Mouse (Mus musculus) urinary bladder, postnatal 25 days (tissue): ENCODE data around the gene Fgfr4.
A peak's percentile ranks its signal among the peaks of the same experiment; 100 is the strongest.

Source experiments
- DNase-seq: peaks from one replicate; pipeline ENCODE4 v3.0.0; 2022; ENCODE audit warnings: low spot score

Gene Fgfr4

DNA sequence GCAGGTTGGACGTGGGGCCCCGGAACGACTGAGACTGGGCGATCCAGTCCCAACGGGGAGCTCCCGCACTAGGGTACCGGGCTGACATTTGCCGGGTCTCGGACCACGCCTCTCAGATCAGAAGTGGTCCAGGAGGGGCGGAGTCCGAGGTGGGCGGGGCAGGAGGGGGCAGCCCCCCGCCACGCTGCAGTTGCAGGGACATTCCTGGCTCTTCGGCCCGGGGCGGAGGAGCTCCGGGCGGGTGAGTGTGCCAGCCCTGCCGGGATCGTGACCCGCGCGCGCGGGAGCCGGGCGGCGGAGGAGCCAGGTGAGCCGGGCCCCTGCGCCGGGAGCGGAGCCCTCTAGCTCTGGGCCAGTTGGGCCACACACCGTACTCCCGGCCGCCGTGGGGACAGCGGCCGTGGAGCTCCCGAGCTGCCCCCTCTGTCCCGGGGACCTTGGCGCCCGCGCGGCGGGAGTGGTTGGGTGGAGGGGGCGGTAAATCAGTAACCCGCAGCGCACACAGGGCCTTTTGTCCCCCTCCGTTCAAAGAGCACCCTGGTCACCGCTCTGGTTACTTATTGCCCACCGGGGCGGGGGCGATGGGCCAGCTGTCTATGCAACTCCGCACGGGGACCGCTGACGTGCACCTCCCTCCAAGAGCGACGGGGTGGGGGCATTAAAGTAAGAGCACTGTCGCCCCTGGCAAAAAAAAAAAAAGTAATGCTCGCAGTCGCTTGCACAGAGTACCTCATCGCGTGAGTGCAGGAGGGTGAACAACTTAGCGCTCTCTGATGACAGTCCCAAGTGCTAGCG lies at the start of gene Fgfr4:
Gene Fgfr4 (plus strand): TSS at position 20 of the 795 bp plus-strand sequence.
- no peak for DNase-seq

DNA sequence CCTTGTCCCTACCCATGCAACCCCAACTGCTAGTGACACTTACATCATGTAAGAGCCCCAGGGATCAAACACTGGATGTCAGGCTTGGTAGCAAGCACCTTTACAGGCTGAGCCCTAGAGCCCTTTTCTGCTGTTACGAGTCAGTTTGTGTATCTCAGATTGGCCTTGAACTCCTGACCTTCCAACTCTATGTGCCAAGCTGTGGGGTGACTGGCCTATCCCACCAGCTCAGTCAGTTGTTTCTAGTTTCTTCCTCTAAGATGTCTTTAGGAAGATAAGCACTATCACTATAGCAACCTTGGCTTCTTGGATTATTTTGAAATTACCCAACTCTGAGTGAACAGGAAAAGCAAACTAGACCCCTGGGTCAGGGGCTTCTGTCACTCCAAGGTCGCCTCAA lies 49.1 kb upstream of the Fgfr4 start:
- DNase-seq = no peak

DNA sequence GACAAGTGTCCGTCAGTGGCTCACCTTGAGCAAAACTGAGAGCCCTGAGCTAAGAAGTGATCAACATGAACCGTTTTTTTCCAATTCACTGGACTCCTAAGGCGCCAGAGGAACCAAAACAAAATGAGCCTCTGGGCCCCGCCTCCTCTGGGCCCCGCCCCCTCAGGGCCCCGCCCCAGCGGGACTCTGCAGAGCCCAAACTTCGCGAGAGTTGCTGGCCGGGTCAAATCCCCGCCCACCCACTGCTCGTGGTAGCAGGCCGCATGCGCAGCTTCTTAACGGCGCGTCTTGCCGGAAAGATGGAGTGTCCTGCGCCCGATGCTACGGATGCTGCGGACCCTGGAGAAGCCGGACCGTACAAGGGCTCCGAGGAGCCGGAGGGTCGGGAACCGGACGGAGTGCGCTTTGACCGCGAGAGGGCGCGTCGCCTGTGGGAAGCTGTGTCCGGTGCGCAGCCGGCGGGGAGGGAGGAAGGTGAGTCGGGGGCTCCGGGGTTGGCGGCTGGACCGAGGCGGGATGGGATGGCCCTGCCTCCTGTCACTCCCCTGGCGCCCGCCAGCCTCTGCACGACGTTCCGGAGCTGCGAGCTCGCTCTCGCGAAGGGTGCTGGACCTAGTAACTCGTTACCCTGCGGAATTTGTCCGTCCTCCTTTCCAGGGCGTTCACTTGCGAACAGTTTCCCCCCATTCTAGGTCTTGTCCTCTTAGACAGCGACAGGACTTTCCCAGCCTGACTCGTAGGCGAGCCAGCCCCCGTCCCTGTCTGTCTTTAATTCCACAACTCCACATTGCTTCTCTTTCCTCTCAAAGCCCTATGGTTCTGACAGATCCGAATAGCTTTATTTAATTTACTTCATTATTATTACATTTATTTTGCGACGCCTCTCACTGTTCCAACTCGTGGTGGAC lies 47.1 kb upstream of the Fgfr4 start, which contains the start of gene Zfp346:
Gene Zfp346 (plus strand): TSS at position 267 of the 908 bp plus-strand sequence.
- DNase-seq = peak; percentile 98

DNA sequence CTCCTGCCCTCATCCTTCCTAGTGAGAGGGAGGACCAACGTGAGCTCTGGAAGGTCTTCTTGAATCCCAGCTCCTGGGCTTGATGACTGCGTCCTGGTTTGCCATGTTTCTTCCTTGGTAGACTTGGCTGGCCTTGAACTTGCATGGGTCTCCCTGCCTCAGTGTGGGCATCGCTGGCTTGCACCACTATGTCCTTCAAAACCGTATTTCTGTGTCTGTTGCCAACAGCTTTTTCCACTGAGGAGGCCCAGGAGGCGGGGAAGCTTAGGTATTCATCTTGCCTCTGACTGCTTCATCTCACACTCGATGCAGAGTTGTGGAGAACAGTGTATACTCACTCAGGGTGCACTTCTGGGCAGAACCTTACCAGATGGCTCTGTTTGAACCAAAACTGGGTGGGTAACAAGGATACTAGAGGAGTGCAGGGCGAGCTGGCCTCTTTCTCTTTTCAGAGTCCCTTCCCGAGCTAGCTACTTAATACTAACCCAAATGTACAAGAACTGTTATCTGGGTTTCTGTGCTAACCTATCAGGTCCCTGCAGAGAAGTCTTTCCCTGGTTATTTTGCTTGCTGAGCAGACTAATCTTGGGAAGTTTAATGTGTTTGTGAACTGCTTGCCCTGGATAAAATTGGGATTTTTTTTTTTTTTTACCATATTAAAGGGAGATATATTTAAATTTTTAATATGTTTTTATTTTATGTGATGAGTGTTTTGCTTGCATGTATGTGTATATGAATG lies 46.3 kb upstream of the Fgfr4 start:
- no peak for DNase-seq

DNA sequence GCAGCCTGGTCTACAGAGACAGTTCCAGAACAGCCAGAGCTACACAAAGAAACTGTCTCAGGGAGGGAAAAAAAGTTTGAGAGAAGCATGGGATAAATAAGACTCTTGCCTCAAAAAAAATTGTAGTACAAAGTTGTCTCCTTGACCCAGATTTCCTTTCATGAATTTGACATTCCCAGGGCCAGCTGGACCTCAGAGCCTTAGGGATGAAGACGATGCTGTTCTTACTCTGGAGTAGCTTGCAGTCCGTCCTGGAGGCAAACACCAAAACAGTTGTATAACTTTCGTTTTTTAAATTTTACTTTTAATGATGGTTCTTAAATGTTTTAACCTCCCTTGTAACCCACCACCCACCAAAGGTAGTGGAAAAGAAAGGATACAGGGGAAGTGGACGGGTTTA lies 45.3 kb upstream of the Fgfr4 start:
- no peak for DNase-seq

DNA sequence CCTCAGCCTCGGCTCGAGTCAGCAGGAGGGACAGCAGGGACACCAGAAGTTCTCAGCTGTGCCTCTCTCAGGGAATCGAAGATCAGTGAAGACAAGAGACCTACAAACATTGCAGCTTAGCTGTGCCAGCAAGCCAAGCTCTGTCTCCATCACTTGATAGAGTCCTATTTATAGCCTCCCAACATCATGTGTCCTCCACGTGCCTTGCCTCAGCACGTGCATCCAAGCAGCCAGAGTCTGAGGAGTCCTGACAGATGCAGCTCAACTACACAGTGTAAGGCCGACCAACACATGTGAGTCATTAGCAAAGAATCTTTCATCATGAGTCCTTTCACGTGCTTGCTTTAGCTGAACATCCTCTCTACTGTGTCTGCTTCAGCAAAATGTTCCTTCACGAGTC lies 44.7 kb upstream of the Fgfr4 start:
- no peak for DNase-seq

DNA sequence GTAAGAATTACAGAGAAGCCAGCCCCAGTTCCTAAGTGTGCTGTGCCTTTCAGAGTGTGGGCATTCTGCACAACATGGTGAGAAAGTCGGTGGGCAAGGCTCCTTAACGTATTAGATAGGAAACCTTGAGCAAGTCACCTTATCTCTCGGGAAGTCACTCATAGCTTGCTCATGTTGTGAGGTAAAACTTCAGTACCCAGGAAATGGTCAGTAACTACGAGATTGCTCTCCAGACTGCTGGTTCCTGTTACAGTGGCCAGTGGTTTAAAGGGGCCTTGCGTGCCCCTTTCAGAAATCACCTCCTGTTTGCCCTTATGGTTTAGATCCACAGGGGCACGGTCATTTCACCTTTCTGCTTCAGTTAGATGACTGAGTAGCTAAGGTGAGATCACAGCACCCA lies 38.1 kb upstream of the Fgfr4 start:
- no peak for DNase-seq

DNA sequence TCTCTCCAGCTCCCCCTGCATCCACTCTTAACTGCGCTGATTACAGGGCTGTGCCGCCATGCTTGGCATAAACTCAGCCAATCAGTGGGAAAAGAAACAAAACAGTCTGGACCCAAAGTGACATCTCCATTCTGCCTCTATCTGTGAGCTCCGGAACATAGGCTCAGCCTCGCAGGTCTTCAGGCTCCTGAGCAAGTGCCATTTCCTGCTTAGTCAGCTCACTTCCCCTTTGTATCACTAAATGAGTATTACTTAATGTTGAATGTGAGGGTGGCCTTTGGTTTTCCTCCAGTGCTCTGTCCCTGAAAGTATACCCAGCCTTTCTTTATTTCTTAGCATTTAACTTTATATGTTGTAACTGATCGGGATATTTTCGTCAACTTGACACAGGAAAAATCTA lies 27.5 kb upstream of the Fgfr4 start:
- no peak for DNase-seq

DNA sequence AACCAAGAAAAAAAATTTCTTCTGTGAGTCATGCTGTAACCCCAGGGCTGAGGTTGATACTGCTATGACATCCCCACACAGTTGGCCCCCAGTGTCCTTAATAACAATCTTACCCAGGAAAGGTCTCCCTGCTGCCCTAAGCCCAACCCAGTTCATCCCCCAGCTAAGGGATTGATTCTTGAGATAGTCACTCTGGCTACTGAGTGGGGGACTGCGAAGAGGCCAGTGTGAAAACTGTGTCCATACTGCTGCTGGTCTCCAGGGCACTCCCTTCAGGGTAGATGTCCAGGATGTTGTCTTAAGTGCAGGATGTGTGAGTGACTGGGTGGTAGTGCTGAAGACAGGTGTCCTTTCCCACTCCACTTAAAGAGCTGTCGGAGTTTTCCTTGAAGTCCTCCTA lies 19.0 kb upstream of the Fgfr4 start, which contains the start of gene Gm17617:
Gene Gm17617 (minus strand): TSS at position 101 of the 400 bp plus-strand sequence.
- no peak for DNase-seq

DNA sequence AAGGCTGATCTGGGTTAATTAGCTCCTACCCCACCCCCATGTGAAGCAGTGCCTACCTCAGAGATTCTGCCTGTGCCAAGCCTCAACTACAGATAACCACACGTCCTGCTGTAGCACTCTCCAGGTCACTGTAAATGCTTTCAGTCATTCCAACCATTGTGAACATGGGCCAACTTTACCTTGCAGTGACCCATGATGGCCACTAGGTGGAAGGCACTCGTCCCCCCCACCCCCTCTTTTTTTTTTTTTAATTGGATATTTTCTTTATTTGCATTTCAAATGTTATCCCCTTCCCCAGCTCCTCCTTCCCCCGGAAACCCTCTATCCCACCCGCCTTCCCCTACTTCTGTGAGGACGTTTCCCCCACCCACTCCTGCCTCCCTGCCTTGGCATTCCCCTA lies 17.1 kb upstream of the Fgfr4 start:
- no peak for DNase-seq

DNA sequence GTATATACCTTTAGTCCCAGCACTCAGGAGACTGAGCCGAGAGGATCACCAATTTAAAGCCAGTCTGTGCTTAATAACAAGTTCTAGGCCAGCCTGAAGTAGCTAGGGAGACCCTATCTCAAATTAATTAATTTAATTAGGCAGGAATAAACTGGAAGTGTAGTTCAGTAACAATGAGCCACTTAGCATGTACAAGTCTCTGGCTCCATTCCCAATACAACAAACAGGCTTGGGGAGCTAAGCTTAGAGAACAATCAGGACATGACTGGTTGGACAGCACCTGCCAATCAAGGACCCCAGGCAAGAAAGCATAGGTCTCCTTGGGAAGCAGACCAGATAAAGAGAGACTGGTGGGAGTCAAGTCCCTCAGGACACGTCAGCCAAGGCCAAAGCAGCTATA lies 12.2 kb upstream of the Fgfr4 start:
- DNase-seq = no peak

DNA sequence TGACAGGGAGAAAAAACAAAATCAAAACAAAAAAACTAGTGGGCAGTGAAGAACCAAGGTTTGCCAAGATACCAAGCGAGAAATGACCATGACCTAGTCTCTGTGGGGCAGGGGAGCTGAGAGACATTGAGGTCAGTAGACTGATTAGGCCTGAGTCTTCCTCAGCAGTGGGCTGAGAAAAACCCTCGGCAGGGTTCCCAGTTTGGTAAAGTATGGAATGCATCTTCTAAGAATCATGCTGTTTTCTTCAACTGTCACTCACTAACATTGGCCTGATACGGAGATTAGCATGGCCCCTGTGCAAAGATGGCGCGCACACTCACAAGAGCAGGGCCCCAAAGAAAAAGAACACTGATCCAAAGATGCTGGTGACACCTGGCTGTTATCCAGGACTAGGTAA lies 1.5 kb downstream of the Fgfr4 start:
- DNase-seq = no peak

DNA sequence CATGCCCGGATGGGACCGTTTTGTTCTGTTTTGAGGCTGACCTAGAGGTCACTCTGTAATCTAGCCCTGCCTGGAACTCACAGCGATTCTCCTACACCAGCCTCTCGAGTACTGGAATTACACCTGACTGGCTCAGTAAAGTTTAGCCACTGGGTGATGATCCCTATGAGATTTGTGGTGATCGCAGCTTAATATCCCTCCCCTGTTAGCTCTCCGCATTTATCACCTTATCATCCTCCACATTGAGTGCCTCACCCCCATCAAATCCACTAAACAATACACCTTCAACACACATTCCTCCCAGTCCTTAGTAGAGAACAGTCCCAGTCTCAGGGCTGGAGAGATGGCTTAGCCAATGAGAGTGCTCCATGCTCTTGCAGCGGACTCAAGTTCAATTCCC lies 9.9 kb downstream of the Fgfr4 start:
- no peak for DNase-seq

DNA sequence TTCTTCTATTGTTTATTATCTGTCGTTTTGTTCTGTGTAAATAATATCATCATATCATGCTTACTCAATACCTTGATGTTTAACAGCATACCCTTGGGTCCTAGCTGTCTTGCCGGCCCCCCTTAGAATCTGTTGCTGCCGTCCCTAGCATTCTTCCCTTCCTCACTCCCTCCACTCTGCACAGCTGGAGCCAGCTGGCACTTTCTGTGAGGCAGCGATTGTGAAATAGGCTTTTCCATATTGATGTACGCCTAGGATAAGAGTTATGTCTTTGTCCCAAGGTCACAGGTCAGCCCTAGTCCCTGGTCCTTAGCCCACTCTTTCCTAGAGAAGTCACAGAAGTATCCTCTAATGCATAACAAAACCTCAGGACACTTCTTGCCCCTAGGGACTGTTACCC lies 11.1 kb downstream of the Fgfr4 start:
- no peak for DNase-seq

DNA sequence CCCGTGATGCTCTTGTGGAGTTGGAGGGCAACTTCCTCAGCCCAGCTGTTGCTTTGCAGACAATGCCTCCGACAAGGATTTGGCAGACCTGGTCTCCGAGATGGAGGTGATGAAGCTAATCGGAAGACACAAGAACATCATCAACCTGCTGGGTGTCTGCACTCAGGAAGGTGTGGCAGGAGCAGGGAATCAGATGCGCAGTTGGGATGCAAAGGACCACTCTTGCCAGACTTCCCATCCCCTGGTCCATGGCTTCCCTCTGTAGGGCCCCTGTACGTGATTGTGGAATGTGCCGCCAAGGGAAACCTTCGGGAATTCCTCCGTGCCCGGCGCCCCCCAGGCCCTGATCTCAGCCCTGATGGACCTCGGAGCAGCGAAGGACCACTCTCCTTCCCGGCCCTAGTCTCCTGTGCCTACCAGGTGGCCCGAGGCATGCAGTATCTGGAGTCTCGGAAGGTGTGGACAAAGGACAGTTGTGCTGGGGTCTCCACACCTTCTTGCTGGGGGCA lies 13.4 kb downstream of the Fgfr4 start:
- no peak for DNase-seq

DNA sequence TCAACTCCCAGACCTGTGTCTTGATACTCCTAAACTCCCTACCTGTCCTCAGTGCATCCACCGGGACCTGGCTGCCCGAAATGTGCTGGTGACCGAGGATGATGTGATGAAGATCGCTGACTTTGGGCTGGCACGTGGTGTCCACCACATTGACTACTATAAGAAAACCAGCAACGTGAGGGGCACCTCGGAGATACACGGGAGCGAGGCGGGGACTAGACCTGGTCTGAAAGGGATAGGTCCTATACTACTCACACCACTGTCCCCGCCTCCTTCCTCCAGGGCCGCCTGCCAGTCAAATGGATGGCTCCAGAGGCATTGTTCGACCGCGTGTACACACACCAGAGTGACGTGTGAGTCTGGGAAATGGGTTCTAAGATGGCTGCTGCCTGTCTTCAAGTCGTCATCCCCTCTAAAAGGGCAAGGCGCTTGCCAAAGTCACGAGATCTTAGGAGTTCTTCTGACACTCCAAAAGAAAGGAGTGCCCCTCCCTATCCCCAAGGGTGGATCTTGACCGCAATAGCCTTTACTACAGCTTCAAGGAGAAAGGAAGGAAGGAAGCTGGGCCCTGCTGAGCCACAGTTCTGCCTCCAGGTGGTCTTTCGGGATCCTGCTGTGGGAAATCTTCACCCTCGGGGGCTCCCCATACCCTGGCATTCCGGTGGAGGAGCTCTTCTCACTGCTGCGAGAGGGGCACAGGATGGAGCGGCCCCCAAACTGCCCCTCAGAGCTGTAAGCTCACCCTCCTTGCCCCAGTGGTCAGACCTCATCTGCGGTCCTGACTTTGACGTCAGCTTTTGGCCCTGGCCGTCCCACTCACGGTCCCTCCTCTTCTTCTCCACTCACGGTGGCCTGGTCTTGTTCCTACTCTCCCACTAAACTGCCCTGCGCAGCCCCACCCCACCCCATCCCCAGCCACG lies 14.6 kb downstream of the Fgfr4 start:
- DNase-seq = no peak

DNA sequence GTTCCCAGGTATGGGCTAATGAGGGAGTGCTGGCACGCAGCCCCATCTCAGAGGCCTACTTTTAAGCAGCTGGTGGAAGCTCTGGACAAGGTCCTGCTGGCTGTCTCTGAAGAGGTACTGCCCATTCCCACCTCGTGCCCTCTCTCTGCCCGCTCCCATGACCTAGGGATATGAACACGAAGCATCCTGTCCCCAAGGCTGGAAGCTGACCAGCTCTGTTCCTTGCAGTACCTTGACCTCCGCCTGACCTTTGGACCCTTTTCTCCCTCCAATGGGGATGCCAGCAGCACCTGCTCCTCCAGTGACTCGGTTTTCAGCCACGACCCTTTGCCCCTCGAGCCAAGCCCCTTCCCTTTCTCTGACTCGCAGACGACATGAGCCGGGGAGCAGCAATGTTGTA lies 15.4 kb downstream of the Fgfr4 start:
- DNase-seq = no peak

DNA sequence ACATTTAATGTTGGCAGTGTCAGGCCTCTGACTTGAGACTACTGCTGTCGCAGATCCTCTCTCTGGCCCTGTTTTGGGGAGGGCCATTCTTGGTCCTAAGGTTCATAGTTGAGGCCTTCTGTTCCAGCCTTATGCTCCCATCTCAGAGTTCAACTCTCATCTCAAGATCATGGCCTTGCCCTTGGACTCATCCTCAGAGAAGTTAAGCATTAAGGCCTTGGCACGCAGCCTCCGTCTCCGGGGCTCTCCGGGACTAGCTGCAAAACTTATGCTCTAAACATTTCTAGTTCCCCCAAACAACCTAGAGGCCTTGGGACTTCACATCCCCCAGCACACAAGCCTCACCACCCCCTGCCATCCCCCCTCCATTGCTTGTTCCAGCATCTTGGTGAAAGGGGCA lies 15.8 kb downstream of the Fgfr4 start:
- DNase-seq = no peak

DNA sequence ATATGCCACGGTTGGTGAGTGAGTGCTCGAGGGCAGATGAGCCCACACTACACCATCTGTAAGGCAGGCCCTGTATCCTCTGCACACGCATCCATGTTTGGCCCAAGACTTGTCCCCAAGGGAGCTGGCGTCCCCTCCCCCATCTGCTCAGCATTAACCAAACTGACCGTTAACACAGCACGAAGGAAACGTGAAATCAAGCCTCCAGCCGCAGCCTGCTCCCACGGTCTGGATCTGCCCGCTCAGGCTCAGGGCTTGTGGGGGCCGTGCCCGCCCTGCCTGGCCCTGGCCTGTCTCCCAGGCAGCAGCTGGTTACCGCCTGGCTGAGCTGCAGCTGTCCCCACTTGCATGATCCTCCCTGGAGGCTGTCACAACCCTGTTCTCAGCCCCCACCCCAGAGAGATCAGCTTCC lies 16.5 kb downstream of the Fgfr4 start:
- no peak for DNase-seq

DNA sequence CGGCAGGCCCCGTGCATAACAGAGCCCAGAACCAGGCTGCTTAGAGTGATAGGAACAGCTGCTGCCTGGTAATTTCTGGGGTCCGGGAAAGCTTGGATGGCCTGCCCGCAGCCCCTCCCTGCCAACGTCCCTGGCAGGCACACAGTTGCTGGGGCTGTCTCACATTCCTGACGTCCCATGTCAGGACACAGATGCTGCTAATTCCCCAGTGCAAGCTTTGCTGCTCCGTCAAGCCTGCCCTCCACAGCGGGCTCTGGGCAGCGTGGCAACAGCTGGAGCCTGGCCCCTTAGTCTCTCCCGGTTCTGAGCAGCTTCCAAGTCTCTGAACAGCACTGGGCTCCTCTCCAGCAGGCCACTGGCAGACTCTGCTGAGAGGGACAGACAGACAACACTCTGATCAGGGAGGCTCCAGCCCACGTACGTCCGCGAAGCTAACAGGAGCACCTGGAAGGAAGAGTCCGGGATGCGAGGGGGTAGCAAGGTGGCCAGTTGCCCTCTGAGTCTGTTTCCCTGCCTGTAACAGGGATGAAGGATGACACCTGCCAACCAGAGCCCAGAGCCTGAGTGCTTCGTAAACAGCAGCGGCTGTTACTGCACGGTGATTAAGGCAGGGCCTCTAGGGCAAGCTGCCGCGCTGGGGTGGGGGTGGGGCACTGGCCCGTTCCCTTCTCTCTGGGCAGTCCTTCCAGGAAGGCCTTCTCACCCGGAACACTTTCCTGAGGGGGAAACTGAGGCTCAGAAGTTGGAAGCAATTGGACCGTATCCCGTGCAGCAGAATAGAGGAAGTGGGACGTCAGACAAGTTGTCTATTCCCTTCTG lies 19.3 kb downstream of the Fgfr4 start:
- DNase-seq = no peak
